Mouse (Mus musculus) kidney, postnatal 25 days (tissue): ENCODE measurements at regions not wholly inside any gene's neighbourhood (a gene's known extent, or its start where the extent isn't known, plus 50 kb on each side); places are given as distances from the start of the nearest gene placed in this dataset.
"Not testable (repeated sequence)": the region's sequence is repeated elsewhere in the genome, so short reads cannot be mapped to it uniquely, and the experiment has no call there.

Experiments
- DNase-seq, 2 experiments: peaks; one replicate each; pipeline ENCODE4 v3.0.0; 2021; ENCODE audit warnings: mixed read lengths in 2 of 2

- peak; percentile 58 to 76 for DNase-seq
Measured at GRCm38 (mm10) chr13:111905213-111905701, 96.5 kb upstream of the Map3k1 start.

GRCm38 (mm10) chr13:111911071-111911470 is 102.3 kb upstream of the Map3k1 start:
- DNase-seq: no peak

GRCm38 (mm10) chr13:111911661-111912312 is 103.0 kb upstream of the Map3k1 start:
- DNase-seq: no peak

- DNase-seq: no peak
Measured at GRCm38 (mm10) chr13:111914348-111914913, 105.6 kb upstream of the Map3k1 start.

- not testable (repeated sequence) for DNase-seq
Measured at GRCm38 (mm10) chr13:111919417-111919816, 110.6 kb upstream of the Map3k1 start.

- no peak for DNase-seq
Measured at GRCm38 (mm10) chr13:111920534-111920933, 111.7 kb upstream of the Map3k1 start.

- DNase-seq: no peak
Measured at GRCm38 (mm10) chr13:111921142-111922035, 112.6 kb upstream of the Map3k1 start.

GRCm38 (mm10) chr13:111925349-111925748 is 116.6 kb upstream of the Map3k1 start:
- DNase-seq: no peak

GRCm38 (mm10) chr13:111926801-111927200 is 118.0 kb upstream of the Map3k1 start:
- DNase-seq: no peak

- DNase-seq: no peak
Measured at GRCm38 (mm10) chr13:111927489-111927888, 118.7 kb upstream of the Map3k1 start.

- DNase-seq: no peak
Measured at GRCm38 (mm10) chr13:111928636-111929544, 120.1 kb upstream of the Map3k1 start.

- DNase-seq: no peak
Measured at GRCm38 (mm10) chr13:111929908-111930307, 121.1 kb upstream of the Map3k1 start.

GRCm38 (mm10) chr13:111932464-111932863 is 123.7 kb upstream of the Map3k1 start:
- peak in 1 of 2 experiments; percentile 47 for DNase-seq

- DNase-seq: peak in 1 of 2 experiments; percentile 20
Measured at GRCm38 (mm10) chr13:111933526-111934240, 124.9 kb upstream of the Map3k1 start.

GRCm38 (mm10) chr13:111935721-111936080 is 126.9 kb upstream of the Map3k1 start:
- DNase-seq: no peak

GRCm38 (mm10) chr13:111936081-111936857 is 127.5 kb upstream of the Map3k1 start:
- peak; percentile 74 to 91 for DNase-seq

GRCm38 (mm10) chr13:111936983-111937382 is 128.2 kb upstream of the Map3k1 start:
- DNase-seq: peak; percentile 19 to 67

GRCm38 (mm10) chr13:111938896-111939422 is 130.2 kb upstream of the Map3k1 start:
- no peak for DNase-seq

GRCm38 (mm10) chr13:111939534-111940115 is 130.8 kb upstream of the Map3k1 start:
- DNase-seq: no peak

- no peak for DNase-seq
Measured at GRCm38 (mm10) chr13:111940275-111940674, 131.5 kb upstream of the Map3k1 start.
